Mouse (Mus musculus) layer of hippocampus, postnatal 14 days (tissue): ENCODE data around the gene Rph3al. TPM values are rescaled to one million over a fixed set of nuclear protein-coding genes. Genes with fewer than 3 reads are reported as not detected.

Source experiments
- total RNA-seq, 2 experiments: library from RNA; stranded (reverse); gene quantifications; 2 replicates each; pipeline ENCODE4 v1.2.3; 2021

The Rph3al gene
- total RNA-seq, 2 experiments from 2014 or later, result 5.4 to 5.6 TPM

Other genes starting within 250 kb of the Rph3al start
- 1,000 to 10,000 TPM; 1,350 to 1,430 TPM for gene Ywhae, start 205.6 kb downstream of the Rph3al start, total RNA-seq
- gene Doc2b, start 142.4 kb downstream of the Rph3al start, total RNA-seq, result 10 to 100 TPM; 84.1 to 86.4 TPM
- 1 to 10 TPM; 2.6 to 2.8 TPM for gene 1700016K19Rik, start 61.5 kb upstream of the Rph3al start, total RNA-seq
- gene Rflnb, start 89.4 kb upstream of the Rph3al start, total RNA-seq, result 10 to 100 TPM; 12.9 to 15.6 TPM
- gene Vps53, start 241.2 kb upstream of the Rph3al start, total RNA-seq, result 10 to 100 TPM; 79.6 to 84.0 TPM
- gene Fam57a, start 241.2 kb upstream of the Rph3al start, total RNA-seq, result 10 to 100 TPM; 18.6 to 21.4 TPM